Mouse (Mus musculus) liver, adult (tissue): ENCODE results near the gene Mog.

Experiments
- GATA4 ChIP-seq: IDR thresholded peaks from 2 replicates; pipeline ENCODE4 v1.6.1; 2014; ENCODE audit warnings: mild to moderate bottlenecking, low read length; ENCODE audit not compliant: insufficient replicate concordance

Gene Mog

GRCm38 (mm10) chr17:37022628-37023576 is at the start of gene Mog:
TSS of gene Mog (minus strand) at chr17:37023398.
- no peak for TF ChIP-seq GATA4

DNA sequence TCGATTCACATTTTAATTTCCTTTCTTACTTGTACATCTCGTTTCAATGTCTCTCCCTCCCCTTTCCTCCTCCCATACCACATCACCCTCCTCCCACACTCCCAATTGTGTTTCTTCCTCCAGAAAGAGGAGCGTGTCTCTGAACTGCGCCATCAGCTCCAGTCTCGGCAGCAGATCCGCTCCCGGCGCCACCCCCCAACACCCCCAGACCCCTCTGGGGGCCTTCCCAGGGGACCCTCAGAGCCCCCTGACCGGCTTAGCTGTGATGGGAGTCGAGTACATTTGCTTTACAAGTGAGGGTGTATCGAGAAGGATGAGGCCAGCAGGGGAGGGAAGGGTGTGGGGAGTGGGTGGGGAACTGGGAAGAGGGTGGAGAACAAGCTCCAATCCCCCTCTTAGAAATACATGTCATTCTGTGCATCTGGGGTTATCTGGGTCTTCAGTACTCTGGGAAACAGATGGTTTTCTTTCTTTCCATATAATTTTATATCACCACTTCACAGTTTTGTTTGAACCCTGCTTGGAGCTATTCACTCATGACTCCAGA is 49.6 kb upstream of the Mog start:
- TF ChIP-seq GATA4 = no peak

DNA sequence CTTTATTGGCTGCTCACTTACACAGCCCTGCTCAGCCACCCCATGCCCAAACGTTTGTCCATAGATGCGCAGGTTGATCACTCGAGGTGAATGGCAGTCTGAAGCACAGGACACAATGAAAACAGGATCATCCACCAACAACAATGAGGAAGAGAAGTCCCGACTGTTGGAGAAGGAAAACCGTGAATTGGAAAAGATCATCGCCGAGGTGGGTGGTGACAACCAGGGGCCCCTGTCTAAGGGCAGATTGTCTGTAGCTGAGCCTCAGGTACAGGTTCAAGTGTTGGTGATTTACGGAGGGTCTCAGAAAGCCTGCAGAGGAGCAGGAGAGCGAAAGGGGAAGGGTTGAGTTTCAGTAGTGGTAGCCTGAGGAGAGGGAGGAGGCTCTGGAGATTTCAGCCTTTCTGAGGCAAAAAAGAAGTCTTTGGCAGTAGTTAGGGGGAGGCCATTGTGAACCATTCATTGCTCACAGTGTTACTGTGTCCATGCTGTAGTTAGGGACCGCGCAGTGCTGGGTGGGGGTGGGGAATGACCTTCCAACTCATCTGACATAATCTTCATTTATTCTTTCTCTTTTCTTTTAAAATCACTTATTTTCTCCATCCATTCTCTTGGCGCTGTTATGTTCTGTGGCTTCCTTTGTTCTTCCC is 49.0 kb upstream of the Mog start:
- TF ChIP-seq GATA4 = no peak

DNA sequence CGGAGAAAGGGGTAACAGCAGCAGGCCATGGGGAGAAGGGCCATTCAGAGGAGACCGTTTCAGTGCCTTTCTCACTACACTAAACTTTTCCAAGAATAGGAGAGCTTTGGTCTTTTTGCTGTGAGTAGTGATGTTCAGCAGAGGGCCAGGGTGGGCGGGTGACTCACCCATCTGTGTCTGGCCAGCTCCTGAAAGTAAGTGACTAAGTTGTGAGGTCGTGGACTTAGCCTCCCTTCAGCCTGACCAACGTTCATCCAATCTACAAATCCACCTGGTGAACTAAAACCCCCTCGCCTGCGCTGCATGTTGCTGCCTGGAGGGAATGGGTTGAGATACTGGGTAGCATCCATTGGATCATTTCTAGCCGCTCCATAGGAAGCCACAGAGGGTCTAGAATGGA is 46.9 kb upstream of the Mog start:
- no peak for TF ChIP-seq GATA4

DNA sequence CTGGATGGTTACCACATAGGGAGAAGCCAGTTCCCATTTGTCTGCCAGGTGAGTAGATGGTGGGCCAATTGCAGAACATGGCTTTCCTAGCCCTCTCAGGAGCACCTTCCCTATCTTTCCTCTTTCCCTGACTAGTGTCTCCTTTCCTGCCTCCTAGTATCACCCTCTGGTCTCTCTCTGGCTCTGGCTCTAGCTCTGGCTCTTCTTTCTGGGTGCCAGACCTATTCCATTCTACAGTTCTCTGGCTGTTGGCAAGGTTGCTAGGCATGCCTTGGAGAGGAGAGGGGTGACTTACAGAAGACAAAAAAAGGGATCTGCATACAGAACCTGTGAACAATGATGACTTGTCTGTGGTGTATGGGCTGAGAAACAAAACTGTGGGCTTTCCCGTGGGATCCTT is 44.7 kb upstream of the Mog start:
- TF ChIP-seq GATA4 = no peak

- TF ChIP-seq GATA4 = no peak
These were observed 42.8 kb upstream of the Mog start for GRCm38 (mm10) chr17:37065993-37066392.

GRCm38 (mm10) chr17:37063686-37064495 is 40.7 kb upstream of the Mog start:
- TF ChIP-seq GATA4 = no peak

DNA sequence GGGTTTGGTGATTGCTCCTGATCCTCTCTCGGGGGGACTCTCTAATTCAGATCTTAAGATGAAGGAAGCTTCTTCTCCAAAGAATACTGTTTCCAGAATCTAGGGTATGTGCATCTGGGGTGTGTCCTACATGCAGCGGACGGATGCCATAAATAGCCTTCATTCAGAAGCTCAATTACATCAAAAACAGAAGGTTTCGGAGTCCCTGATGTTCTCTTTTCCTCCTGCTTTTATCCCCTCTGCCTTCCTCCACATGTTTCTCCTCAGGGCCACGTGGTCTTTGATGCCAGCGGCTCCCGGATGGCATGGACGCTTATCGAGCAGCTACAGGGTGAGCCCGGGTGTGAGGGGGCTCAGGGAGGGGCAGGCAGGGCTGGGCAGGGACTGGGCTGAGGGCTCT is 39.9 kb upstream of the Mog start:
- TF ChIP-seq GATA4 = no peak

DNA sequence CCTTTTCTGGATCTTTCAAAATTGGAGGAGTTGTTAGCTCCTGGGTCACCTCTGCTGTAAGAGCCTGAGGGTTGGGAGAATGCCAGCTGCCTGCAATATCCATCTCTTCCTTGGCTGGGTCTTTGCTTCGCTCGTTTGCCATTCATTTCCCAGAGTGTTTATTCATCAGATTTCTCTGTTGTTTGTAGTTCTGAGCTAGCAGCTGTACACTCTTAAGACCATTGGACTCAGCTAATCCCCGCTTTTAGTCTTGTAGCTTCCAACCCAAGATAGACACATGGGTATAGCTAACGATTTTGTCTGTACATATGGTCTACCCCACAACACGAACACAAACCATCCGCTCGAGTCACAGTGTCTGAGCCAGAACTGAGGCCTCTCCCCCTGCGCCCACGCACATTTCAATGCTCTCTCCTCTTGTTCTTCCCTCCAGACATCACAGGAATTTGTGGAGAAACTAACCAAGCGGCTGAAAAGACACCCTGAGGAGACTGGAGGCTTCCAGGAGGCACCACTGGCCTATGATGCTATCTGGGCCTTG is 39.0 kb upstream of the Mog start:
- TF ChIP-seq GATA4 = no peak

DNA sequence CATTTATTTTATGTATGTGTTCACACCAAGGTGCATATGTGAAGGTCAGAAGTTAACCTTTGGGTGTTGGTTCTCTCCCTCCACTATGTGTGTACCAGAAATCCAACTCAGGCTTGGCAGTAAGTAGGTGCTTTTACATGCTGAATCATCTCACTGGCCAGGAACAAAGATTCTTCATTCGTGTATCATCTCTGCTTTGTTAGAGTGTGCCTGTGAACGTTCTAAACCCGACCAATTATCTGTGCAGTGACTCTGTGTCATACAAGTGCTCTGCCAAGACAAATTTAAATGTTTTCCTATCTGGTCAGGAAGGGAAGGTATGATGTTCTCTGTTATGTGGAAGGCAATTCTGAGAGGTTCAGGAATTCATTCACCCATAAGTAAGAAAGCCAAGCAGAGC is 38.2 kb upstream of the Mog start:
- no peak for TF ChIP-seq GATA4

DNA sequence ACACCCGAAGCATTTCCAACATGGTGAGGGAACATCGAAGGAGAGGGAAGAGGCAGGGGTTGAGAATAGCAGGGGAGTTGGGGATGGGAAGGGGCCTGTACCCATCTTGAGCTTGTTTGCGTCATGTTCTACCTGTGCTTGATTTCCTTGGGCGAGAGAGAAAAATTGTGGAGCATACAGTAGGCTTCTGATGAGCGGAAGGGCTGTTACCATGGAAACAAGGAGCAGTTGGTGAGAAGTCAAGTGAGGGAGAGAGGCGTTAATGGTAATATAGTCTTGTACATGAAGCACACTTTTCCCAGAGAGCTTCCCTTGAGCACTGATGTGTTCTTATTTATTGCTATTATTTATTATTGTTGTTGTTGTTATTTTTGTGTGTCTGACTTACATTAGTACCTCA is 33.8 kb upstream of the Mog start:
- no peak for TF ChIP-seq GATA4

DNA sequence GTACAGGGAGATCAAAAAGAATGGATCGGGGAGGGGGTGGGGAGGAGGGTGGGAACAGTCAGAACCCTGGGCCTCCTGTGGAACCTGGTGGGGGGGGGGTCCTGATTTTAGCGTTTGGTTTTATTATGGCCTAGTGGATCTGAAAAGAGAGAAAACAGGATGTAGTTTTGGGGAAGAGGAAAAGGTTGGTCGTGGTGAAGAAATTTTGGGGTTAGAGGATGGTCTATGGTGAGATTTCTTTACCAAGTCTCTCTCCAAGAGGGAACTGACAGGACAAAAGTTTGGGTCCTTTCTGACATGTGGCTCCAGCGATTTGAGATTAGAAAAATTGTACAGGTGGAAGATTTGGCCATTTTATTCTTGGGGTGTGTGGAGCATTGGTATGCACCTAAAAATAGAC is 28.5 kb upstream of the Mog start:
- no peak for TF ChIP-seq GATA4

- TF ChIP-seq GATA4 = no peak
These were observed 27.7 kb upstream of the Mog start for GRCm38 (mm10) chr17:37050876-37051275.

DNA sequence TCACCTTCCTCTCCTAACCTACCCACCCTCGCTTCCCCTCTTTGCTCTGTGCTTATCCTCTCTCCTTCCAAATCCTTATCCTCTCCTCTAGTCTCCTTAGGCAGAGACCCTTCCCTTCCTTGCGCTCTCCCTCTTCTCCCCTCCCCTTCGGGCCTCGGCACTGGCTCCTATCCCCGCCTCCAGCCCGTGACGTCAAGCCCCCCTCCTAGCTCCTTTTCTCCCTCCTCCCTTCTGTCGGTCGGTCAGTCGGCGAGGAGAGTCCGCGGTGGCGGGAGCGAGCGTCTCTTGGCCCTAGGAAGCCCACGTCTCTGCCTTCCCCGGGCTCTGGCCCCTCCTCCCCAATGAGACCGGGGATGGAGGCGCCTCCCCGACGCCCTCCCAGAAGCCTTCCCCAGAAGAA is 27.2 kb upstream of the Mog start:
- TF ChIP-seq GATA4 = no peak
